Mouse (Mus musculus): ENCODE results near the gene Cerk.

DNA sequence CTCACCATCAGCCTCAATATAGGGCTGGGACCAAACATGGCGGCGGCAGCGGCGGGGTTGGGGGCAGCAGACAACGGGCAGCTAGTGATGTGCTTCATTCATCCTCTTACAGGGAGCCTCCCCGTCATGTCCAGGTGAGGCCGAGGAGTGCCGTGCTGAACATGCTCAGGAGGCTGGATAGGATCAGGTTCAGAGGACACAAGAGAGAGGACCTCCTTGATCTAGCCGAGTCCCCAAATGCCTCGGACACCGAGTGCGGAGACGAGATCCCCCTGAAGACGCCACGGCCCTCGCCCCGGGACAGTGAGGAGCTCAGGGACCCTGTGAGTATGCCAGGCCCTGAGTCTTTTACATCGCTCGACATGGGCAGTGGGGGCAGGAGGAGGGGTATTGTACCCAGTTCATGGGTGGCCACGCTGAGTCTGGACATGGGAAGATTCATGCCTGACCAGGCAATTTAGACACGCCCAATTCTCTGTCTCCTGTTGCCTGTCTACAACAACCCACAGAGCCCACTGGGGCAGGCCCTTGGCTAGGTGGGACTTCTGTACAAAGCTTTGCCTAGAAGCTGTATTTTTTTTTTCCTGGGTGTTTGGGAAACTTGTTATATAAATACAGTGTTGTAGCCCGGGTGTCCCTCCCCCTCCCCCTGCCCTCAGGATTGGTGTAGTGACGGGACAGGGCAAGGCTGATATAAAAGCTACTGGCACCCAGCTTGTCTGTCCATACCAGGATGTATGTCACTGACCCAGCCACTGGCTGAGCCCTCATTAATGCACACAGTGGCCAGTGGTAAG lies 94.5 kb downstream of the Cerk start:
- no peak for TF ChIP-seq POLR2A (IDR thresholded peaks at IDR 0.05; ENCODE audit: low read depth, low read length)
- TF ChIP-seq CTCF (conservative IDR thresholded peaks at IDR 0.05; ENCODE audit: insufficient read depth, insufficient read length, low read depth, low read length), result no peak
